In genomic region chr8:125963807-125964211, GRCm38 (mm10) we compare ENCODE assay signal across 10 mouse cellular contexts. TPM values are rescaled to one million over a fixed set of nuclear protein-coding genes. Genes with fewer than 3 reads are reported as not detected.
A peak's percentile ranks its signal among the peaks of the same experiment; 100 is the strongest.
DNase-seq lines count a peak whose midpoint lies in the region; ATAC-seq and TF ChIP-seq lines count a peak whose summit lies in the region.
"Had no signal": no experiment of that assay in that cellular context is flagged by ENCODE, and none has a peak within 500 bp of the region (broad histone marks: within the 10 kb centered on the region; RNA-seq: fewer than 3 reads in every experiment).

No protein-coding gene starts in this region.

- H3K9me3 ChIP-seq in kidney, embryonic 15.5 days (replicated peaks) = 0 out of 2 replicates have a peak, but pooled peaks cover 5% of the 10 kb centered on the region
- peaks cover 8% of the 10 kb centered on the region; the same call in 1 of the 2 replicates for H3K9me3 ChIP-seq in forebrain, postnatal 0 days (ENCODE audit: low read length)
- no peaks in the 10 kb centered on the region; the same call in 1 of the 2 replicates for H3K9me3 ChIP-seq in midbrain, embryonic 15.5 days

- TF ChIP-seq CTCF in forebrain, postnatal 0 days (IDR thresholded peaks at IDR 0.05; ENCODE audit: low read depth) = no peak

- H3K4me2 ChIP-seq in kidney, embryonic 15.5 days = peak overlapping the region; percentile 50
- peak overlapping the region; percentile 24 for H3K4me2 ChIP-seq in forebrain, postnatal 0 days (ENCODE audit: low read depth)
- H3K4me2 ChIP-seq in midbrain, embryonic 15.5 days = peak overlapping the region; percentile 35

- H3K9ac ChIP-seq in kidney, embryonic 15.5 days = no peak overlapping the region
- H3K9ac ChIP-seq in forebrain, postnatal 0 days = no peak overlapping the region; the same call in 1 of the 2 replicates
- no peak overlapping the region for H3K9ac ChIP-seq in midbrain, embryonic 15.5 days

- no peak overlapping the region for H3K27ac ChIP-seq in kidney, embryonic 15.5 days
- no peak overlapping the region for H3K27ac ChIP-seq in forebrain, postnatal 0 days (ENCODE audit: low read depth, low read length)
- no peak overlapping the region for H3K27ac ChIP-seq in midbrain, embryonic 15.5 days

- no peak for DNase-seq in kidney, postnatal 36 days
- DNase-seq in cerebellum, adult 18-20 months = peak; percentile 56 to 58
- DNase-seq in forebrain, postnatal 0 days = no peak
- no peak for DNase-seq in adrenal gland, postnatal 4 days (ENCODE audit: low spot score in 2 of 2)
- no peak for DNase-seq in layer of hippocampus, postnatal 25 days (ENCODE audit: extremely low spot score in 1 of 2, low spot score in 1 of 2)
- DNase-seq in layer of hippocampus, postnatal 36 days = no peak
- DNase-seq: kidney, postnatal 14 days had no signal

- H3K4me1 ChIP-seq in kidney, embryonic 15.5 days = peaks cover 9% of the 10 kb centered on the region; the same call in 1 of the 2 replicates
- no peaks in the 10 kb centered on the region for H3K4me1 ChIP-seq in forebrain, postnatal 0 days (ENCODE audit: insufficient read depth)
- H3K4me1 ChIP-seq in midbrain, embryonic 15.5 days = peaks cover 5% of the 10 kb centered on the region; the same call in 1 of the 2 replicates

- ATAC-seq in kidney, embryonic 15.5 days (replicated peaks; ENCODE audit: low FRiP score) = no peak
- no peak for ATAC-seq in forebrain, postnatal 0 days
- ATAC-seq in midbrain, embryonic 15.5 days (replicated peaks) = no peak

- no peaks in the 10 kb centered on the region for H3K36me3 ChIP-seq in kidney, embryonic 15.5 days
- H3K36me3 ChIP-seq in forebrain, postnatal 0 days (ENCODE audit: insufficient read depth) = no peaks in the 10 kb centered on the region
- H3K36me3 ChIP-seq in midbrain, embryonic 15.5 days (replicated peaks) = no peaks in the 10 kb centered on the region
- H3K36me3 ChIP-seq: G1E had no signal

- H3K27me3 ChIP-seq in kidney, embryonic 15.5 days = peaks cover 29% of the 10 kb centered on the region
- H3K27me3 ChIP-seq in forebrain, postnatal 0 days (ENCODE audit: insufficient read depth, low read length) = no peaks in the 10 kb centered on the region
- H3K27me3 ChIP-seq in midbrain, embryonic 15.5 days (replicated peaks) = no peaks in the 10 kb centered on the region

- H3K4me3 ChIP-seq in kidney, embryonic 15.5 days (replicated peaks) = peak overlapping the region; percentile 16; the same call in 1 of the 2 replicates
- H3K4me3 ChIP-seq in forebrain, postnatal 0 days (ENCODE audit: low read depth, low read length) = no peak overlapping the region
- no peak overlapping the region for H3K4me3 ChIP-seq in midbrain, embryonic 15.5 days

- 7% methylated on average over 11 of the region's 11 CpGs for WGBS in kidney, embryonic 15.5 days
- WGBS in forebrain, postnatal 0 days = 4% methylated on average over 11 of the region's 11 CpGs
- WGBS in midbrain, embryonic 15.5 days = 4% methylated on average over 11 of the region's 11 CpGs

RNA-seq across cellular contexts. Expression of gene Kcnk1, which starts 31.2 kb away (rescaled TPM):
- polyA plus RNA-seq in kidney, embryonic 15.5 days (2015; fragmentation: Nextera tagmentation; extraction: Ambion mirVana) = 39.2 and 42.9 TPM in 2 replicates
- 43.6 and 43.9 TPM in 2 replicates for total RNA-seq in forebrain, postnatal 0 days (2014; rRNA removed)
- polyA plus RNA-seq in forebrain, postnatal 0 days (2015; fragmentation: Nextera tagmentation; extraction: Ambion mirVana) = 32.3 and 38.8 TPM in 2 replicates
- 17.9 and 18.6 TPM in 2 replicates for polyA plus RNA-seq in midbrain, embryonic 15.5 days (2015; fragmentation: Nextera tagmentation; extraction: Ambion mirVana)
- total RNA-seq in adrenal gland, postnatal 4 days (2021) = 1 to 10 TPM; 1.4 to 4.6 TPM
- total RNA-seq in layer of hippocampus, postnatal 25 days (2021) = 10 to 100 TPM; 78.3 to 82.5 TPM
- total RNA-seq in layer of hippocampus, postnatal 36 days (2021) = 10 to 100 TPM; 69.4 to 82.5 TPM
- polyA plus RNA-seq: G1E had no signal

RNA-seq across cellular contexts. Expression of gene Map3k21, which starts 53.6 kb away (rescaled TPM):
- polyA plus RNA-seq in kidney, embryonic 15.5 days (2015; fragmentation: Nextera tagmentation; extraction: Ambion mirVana) = 4.2 and 4.6 TPM in 2 replicates
- total RNA-seq in forebrain, postnatal 0 days (2014; rRNA removed) = 2.3 and 3.2 TPM in 2 replicates
- polyA plus RNA-seq in forebrain, postnatal 0 days (2015; fragmentation: Nextera tagmentation; extraction: Ambion mirVana) = 0.49 and 0.85 TPM in 2 replicates
- 0.60 and 0.72 TPM in 2 replicates for polyA plus RNA-seq in midbrain, embryonic 15.5 days (2015; fragmentation: Nextera tagmentation; extraction: Ambion mirVana)
- 1 to 10 TPM; 2.3 to 4.6 TPM for total RNA-seq in adrenal gland, postnatal 4 days (2021)
- 1 to 10 TPM; 1.1 to 1.5 TPM for total RNA-seq in layer of hippocampus, postnatal 25 days (2021)
- 1 to 10 TPM in 1 of 2 experiments, under 1 TPM in 1; 0.91 to 1.3 TPM for total RNA-seq in layer of hippocampus, postnatal 36 days (2021)
- polyA plus RNA-seq: G1E had no signal

Comparison
In these comparisons a context has a peak if more than half of its experiments do, and no peak if none do; other contexts are left out.
1. DNase-seq: peak in cerebellum, adult 18-20 months (2 of 2); none in kidney, postnatal 36 days (0 of 2), forebrain, postnatal 0 days (single experiment), adrenal gland, postnatal 4 days (0 of 2), layer of hippocampus, postnatal 25 days (0 of 2) and layer of hippocampus, postnatal 36 days (0 of 2).
2. Peak in every context shown above with its lines, with median percentiles within 50 percentile points of each other: H3K4me2 ChIP-seq.